Mouse (Mus musculus) heart, adult 18-20 months (tissue): Measurements from ENCODE around the gene Rab3c. TPM values are rescaled to one million over a fixed set of nuclear protein-coding genes. Genes with fewer than 3 reads are reported as not detected.

Experiments
- DNase-seq, 2 experiments: peaks; one replicate each; pipeline ENCODE4 v3.0.0; 2021 to 2022; ENCODE audit warnings: mixed read lengths in 1 of 2
- total RNA-seq, 2 experiments: library from RNA; stranded (reverse); gene quantifications; 2 replicates each; pipeline ENCODE4 v1.2.3; 2021

Rab3c gene
- total RNA-seq, 2 experiments from 2014 or later = 0.02 TPM; not detected in 1

GRCm38 (mm10) chr13:110184963-110185685 is 95.7 kb downstream of the Rab3c start:
- DNase-seq = no peak

- DNase-seq = no peak
Measured at GRCm38 (mm10) chr13:110175651-110176050, 105.1 kb downstream of the Rab3c start.

- DNase-seq = no peak
Measured at GRCm38 (mm10) chr13:110169669-110170068, 111.1 kb downstream of the Rab3c start.

- DNase-seq = no peak
Measured at GRCm38 (mm10) chr13:110169152-110169551, 111.6 kb downstream of the Rab3c start.

GRCm38 (mm10) chr13:110168570-110168969 is 112.2 kb downstream of the Rab3c start:
- no peak for DNase-seq

- no peak for DNase-seq
Measured at GRCm38 (mm10) chr13:110166622-110167330, 114.0 kb downstream of the Rab3c start.

- DNase-seq = no peak
Measured at GRCm38 (mm10) chr13:110159980-110160379, 120.8 kb downstream of the Rab3c start.

GRCm38 (mm10) chr13:110158588-110159519 is 121.9 kb downstream of the Rab3c start:
- DNase-seq = peak in 1 of 2 experiments; percentile 2

- no peak for DNase-seq
Measured at GRCm38 (mm10) chr13:110145545-110145944, 135.3 kb downstream of the Rab3c start.

- DNase-seq = no peak
Measured at GRCm38 (mm10) chr13:110145019-110145418, 135.8 kb downstream of the Rab3c start.

GRCm38 (mm10) chr13:110139339-110139738 is 141.5 kb downstream of the Rab3c start:
- DNase-seq = no peak

GRCm38 (mm10) chr13:110138644-110139043 is 142.2 kb downstream of the Rab3c start:
- no peak for DNase-seq

GRCm38 (mm10) chr13:110127613-110128258 is 153.1 kb downstream of the Rab3c start:
- no peak for DNase-seq

GRCm38 (mm10) chr13:110122825-110123224 is 158.0 kb downstream of the Rab3c start:
- no peak for DNase-seq

GRCm38 (mm10) chr13:110116892-110117291 is 163.9 kb downstream of the Rab3c start:
- DNase-seq = no peak

GRCm38 (mm10) chr13:110116316-110116715 is 164.5 kb downstream of the Rab3c start:
- DNase-seq = no peak

- DNase-seq = no peak
Measured at GRCm38 (mm10) chr13:110114870-110115645, 165.7 kb downstream of the Rab3c start.

GRCm38 (mm10) chr13:110113711-110114110 is 167.1 kb downstream of the Rab3c start:
- DNase-seq = no peak

- DNase-seq = no peak
Measured at GRCm38 (mm10) chr13:110097424-110098050, 183.3 kb downstream of the Rab3c start.

GRCm38 (mm10) chr13:110094998-110095397 is 185.8 kb downstream of the Rab3c start:
- no peak for DNase-seq
